Comparison of ENCODE assay signal across 9 mouse cellular contexts in the genomic region with DNA sequence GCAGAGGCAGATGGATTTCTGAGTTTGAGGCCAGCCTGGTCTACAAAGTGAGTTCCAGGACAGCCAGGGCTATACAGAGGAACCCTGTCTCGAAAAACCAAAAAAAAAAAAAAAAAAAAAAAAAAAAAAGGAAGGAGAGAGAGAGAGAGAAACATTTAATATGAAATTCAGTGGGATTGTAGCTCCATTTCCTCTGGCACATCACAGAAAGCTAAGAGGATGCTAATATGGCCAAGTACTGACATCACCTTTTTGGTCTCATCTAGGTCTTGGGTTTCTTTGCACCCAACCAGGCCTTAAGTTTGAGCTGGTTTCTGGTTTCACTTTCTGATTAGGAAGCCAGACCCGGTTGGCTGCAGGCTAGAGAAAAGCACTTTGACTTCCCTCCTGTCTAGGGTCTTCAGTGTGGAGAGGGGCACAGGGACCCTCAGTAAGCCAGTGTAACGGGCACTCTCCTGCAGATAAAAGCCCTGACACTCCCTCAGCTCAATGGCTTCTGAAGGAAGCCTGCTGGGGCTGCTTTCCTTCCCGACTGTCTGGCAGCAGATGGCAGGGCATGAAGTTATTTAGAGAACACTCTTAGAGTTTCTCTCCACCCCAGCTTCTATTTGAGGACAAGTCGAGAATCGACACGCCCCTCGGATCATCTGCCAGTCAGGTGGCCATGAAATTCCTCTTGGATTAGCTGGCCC. TPM values are rescaled to one million over a fixed set of nuclear protein-coding genes. Genes with fewer than 3 reads are reported as not detected.
DNase-seq lines count a peak whose midpoint lies in the region; ATAC-seq lines count a peak whose summit lies in the region.
"Had no signal": no experiment of that assay in that cellular context is flagged by ENCODE, and none has a peak within 500 bp of the region (broad histone marks: within the 10 kb centered on the region; RNA-seq: fewer than 3 reads in every experiment).

No protein-coding gene starts in this region.

- H3K4me2 ChIP-seq in midbrain, embryonic 13.5 days (replicated peaks): no peak overlapping the region

- DNase-seq in 416B (ENCODE audit: low read depth): peak; percentile 64
- peak; percentile 31 to 33 for DNase-seq in B cell, adult 2 months
- peak; percentile 35 to 37 for DNase-seq in gastrocnemius, postnatal 36 days
- peak; percentile 42 to 89 for DNase-seq in left cerebral cortex, postnatal 25 days (ENCODE audit: low spot score in 2 of 2)
- DNase-seq in cerebellum, adult 8-10 months: no peak
- no peak for DNase-seq in cerebellum, adult 11 months

- H3K36me3 ChIP-seq in midbrain, embryonic 13.5 days: no peaks in the 10 kb centered on the region

- no peak overlapping the region for H3K27ac ChIP-seq in midbrain, embryonic 13.5 days
- H3K27ac ChIP-seq: kidney, postnatal 0 days; macrophage had no signal

- ATAC-seq in midbrain, embryonic 13.5 days: no peak

- intact Hi-C loops in gastrocnemius, postnatal 36 days (cut with DNase I): loop anchor here (5.0 kb wide), 1 partner anchor 33 kb away; no protein-coding TSS in a partner anchor
- intact Hi-C loops in left cerebral cortex, postnatal 25 days (cut with DNase I): no loop called here

- 42% methylated on average over 8 of the region's 8 CpGs for WGBS in midbrain, embryonic 13.5 days

- peaks cover 4% of the 10 kb centered on the region for H3K4me1 ChIP-seq in midbrain, embryonic 13.5 days (replicated peaks)

- no peaks in the 10 kb centered on the region for H3K27me3 ChIP-seq in midbrain, embryonic 13.5 days

- H3K9me3 ChIP-seq in midbrain, embryonic 13.5 days: no peaks in the 10 kb centered on the region

- no peak overlapping the region for H3K4me3 ChIP-seq in midbrain, embryonic 13.5 days (replicated peaks)

- no peak overlapping the region for H3K9ac ChIP-seq in midbrain, embryonic 13.5 days (replicated peaks)

RNA-seq across cellular contexts. Expression of a gene that starts 37.3 kb away (rescaled TPM):
- 100 to 1,000 TPM; 428 to 446 TPM for total RNA-seq in gastrocnemius, postnatal 36 days (2021)
- total RNA-seq in left cerebral cortex, postnatal 25 days (2021): 10 to 100 TPM; 68.3 to 70.1 TPM
- polyA plus RNA-seq in midbrain, embryonic 13.5 days (2015; fragmentation: Nextera tagmentation; extraction: Ambion mirVana): 150 and 167 TPM in 2 replicates

RNA-seq across cellular contexts. Expression of a gene that starts 37.3 kb away (rescaled TPM):
- total RNA-seq in gastrocnemius, postnatal 36 days (2021): 10 to 100 TPM; 38.8 to 42.3 TPM
- 10 to 100 TPM; 16.4 to 21.3 TPM for total RNA-seq in left cerebral cortex, postnatal 25 days (2021)
- polyA plus RNA-seq in midbrain, embryonic 13.5 days (2015; fragmentation: Nextera tagmentation; extraction: Ambion mirVana): 13.8 and 14.9 TPM in 2 replicates

RNA-seq across cellular contexts. Expression of a gene that starts 56.7 kb away (rescaled TPM):
- total RNA-seq in gastrocnemius, postnatal 36 days (2021): 1 to 10 TPM; 3.6 to 4.4 TPM
- total RNA-seq in left cerebral cortex, postnatal 25 days (2021): 10 to 100 TPM; 28.7 to 34.5 TPM
- 0.31 and 0.32 TPM in 2 replicates for polyA plus RNA-seq in midbrain, embryonic 13.5 days (2015; fragmentation: Nextera tagmentation; extraction: Ambion mirVana)

Comparison
In these comparisons a context has a peak if more than half of its experiments do, and no peak if none do; other contexts are left out.
1. DNase-seq: peak in 416B (single experiment), B cell, adult 2 months (2 of 2), gastrocnemius, postnatal 36 days (2 of 2) and left cerebral cortex, postnatal 25 days (2 of 2); none in cerebellum, adult 8-10 months (single experiment) and cerebellum, adult 11 months (single experiment).
2. RNA of a gene that starts 37.3 kb away (total RNA-seq): 428 to 446 TPM in gastrocnemius, postnatal 36 days; 68.3 to 70.1 TPM in left cerebral cortex, postnatal 25 days; every median in the first group is over 4 times any median in the second.
3. RNA of a gene that starts 56.7 kb away (total RNA-seq): 28.7 to 34.5 TPM in left cerebral cortex, postnatal 25 days; 3.6 to 4.4 TPM in gastrocnemius, postnatal 36 days; every median in the first group is over 4 times any median in the second.